Mouse (Mus musculus): ENCODE measurements around the gene Zmat5. TPM values are rescaled to one million over a fixed set of nuclear protein-coding genes. Genes with fewer than 3 reads are reported as not detected.

Zmat5 gene
- not detected for polyA plus RNA-seq (2014; fragmentation: Illumina TruSeq; extraction: RNeasy Lipid Tissue Mini Kit (QIAGEN cat#74804); ENCODE audit: low read depth, low replicate concordance)

GRCm38 (mm10) chr11:4704072-4704964 is at the start of gene Zmat5, which contains the start of gene Uqcr10:
Gene Zmat5 (plus strand): TSS chr11:4704678.
Gene Uqcr10 (minus strand): TSS chr11:4704342.

GRCm38 (mm10) chr11:4746733-4747132 is 42.3 kb downstream of the Zmat5 start, which contains the start of gene Cabp7:
Gene Cabp7 (minus strand): TSS chr11:4746778.

Other genes starting within 250 kb of the Zmat5 start
- 18.8 TPM for gene Mtmr3, start 109.8 kb upstream of the Zmat5 start, polyA plus RNA-seq (2014; fragmentation: Illumina TruSeq; extraction: RNeasy Lipid Tissue Mini Kit (QIAGEN cat#74804); ENCODE audit: low read depth, low replicate concordance)
- not detected for gene Gm11032, start 84.6 kb upstream of the Zmat5 start, polyA plus RNA-seq (2014; fragmentation: Illumina TruSeq; extraction: RNeasy Lipid Tissue Mini Kit (QIAGEN cat#74804); ENCODE audit: low read depth, low replicate concordance)
- gene Ascc2, start 66.9 kb upstream of the Zmat5 start, polyA plus RNA-seq (2014; fragmentation: Illumina TruSeq; extraction: RNeasy Lipid Tissue Mini Kit (QIAGEN cat#74804); ENCODE audit: low read depth, low replicate concordance) = 22.0 TPM
- 38.8 TPM for gene Uqcr10, start 336 bp upstream of the Zmat5 start, polyA plus RNA-seq (2014; fragmentation: Illumina TruSeq; extraction: RNeasy Lipid Tissue Mini Kit (QIAGEN cat#74804); ENCODE audit: low read depth, low replicate concordance)
- not detected for gene Cabp7, start 42.1 kb downstream of the Zmat5 start, polyA plus RNA-seq (2014; fragmentation: Illumina TruSeq; extraction: RNeasy Lipid Tissue Mini Kit (QIAGEN cat#74804); ENCODE audit: low read depth, low replicate concordance)
- gene Nf2, start 144.9 kb downstream of the Zmat5 start, polyA plus RNA-seq (2014; fragmentation: Illumina TruSeq; extraction: RNeasy Lipid Tissue Mini Kit (QIAGEN cat#74804); ENCODE audit: low read depth, low replicate concordance) = 217 TPM
- gene Nipsnap1, start 169.3 kb downstream of the Zmat5 start, polyA plus RNA-seq (2014; fragmentation: Illumina TruSeq; extraction: RNeasy Lipid Tissue Mini Kit (QIAGEN cat#74804); ENCODE audit: low read depth, low replicate concordance) = 25.3 TPM
- 8.7 TPM for gene Thoc5, start 190.6 kb downstream of the Zmat5 start, polyA plus RNA-seq (2014; fragmentation: Illumina TruSeq; extraction: RNeasy Lipid Tissue Mini Kit (QIAGEN cat#74804); ENCODE audit: low read depth, low replicate concordance)
- gene Nefh, start 243.4 kb downstream of the Zmat5 start, polyA plus RNA-seq (2014; fragmentation: Illumina TruSeq; extraction: RNeasy Lipid Tissue Mini Kit (QIAGEN cat#74804); ENCODE audit: low read depth, low replicate concordance) = 1.1 TPM